Mouse (Mus musculus): Measurements from ENCODE around the gene Pls3.

The Pls3 gene

DNA sequence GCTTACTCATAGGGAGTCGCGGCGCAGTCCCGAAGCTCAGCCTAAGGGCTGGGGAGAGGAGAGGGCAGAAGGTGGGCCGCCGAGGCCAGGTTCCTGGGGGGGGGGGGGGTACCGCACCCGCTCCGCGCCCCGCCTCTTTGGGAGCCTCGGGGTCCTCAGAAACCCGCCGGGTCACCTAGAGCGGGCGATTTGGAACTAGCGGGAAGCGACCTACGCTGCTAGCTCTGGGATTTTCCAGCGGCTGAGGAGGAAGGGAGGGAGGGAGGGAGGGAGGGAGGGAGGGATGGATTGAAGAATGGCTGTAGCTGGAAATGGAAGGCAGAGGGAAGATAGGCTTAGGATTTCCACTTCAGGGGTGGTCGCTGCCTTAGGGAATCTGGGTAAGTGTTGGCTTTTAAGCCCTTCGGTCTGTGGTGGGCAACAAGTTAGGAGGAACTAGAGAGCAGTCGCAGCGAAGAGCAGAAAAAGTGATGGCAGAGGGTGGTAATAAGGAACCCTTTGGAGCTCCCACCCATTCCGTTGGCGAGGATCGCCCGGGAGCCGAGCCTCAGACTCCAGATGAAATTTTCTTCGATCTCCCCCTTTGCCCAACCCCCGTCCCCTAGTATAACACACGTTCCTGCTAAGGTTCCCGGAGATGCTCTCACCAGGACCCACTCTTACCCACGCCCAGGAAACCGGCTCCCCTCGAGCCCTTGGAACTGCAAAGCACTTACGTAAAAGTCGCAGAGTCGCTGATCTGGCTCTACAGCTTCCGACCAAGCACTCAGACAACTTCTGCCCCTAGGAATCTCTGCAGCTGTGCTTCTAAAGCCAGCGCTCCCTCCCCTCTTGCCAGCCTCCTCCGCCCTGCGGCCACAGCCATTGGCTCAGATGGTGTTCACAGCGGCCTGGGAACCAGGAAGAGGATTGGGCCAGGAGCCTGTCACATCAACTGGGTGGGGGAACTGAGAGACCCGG, at the start of gene Pls3:
Pls3 (minus strand) TSS at position 851 of the 960 bp plus-strand sequence.
- peak; percentile 71 for DNase-seq (ENCODE audit: low read depth, low spot score)

DNA sequence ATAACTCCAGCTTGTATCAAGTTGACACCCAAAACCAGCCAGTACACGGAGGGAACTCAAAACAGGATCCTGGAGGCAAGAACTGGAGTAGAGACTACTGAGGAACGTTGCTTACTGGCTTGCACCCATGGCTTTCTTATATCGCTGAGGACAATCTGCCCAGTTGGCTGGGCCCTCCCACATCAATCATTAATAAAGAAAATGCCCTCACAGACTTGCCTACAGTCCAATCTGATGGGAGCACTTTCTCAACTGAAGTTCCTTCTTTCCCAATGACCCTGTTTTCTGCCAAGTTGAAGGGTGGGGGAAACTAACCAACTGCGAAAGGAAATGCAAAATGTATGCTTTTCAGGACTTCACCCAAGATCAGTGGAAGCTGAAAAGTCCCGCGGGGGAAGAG, 20.7 kb upstream of the Pls3 start:
- no peak for DNase-seq (ENCODE audit: low read depth, low spot score)

- no peak for DNase-seq (ENCODE audit: low read depth, low spot score)
Measured at GRCm38 (mm10) chrX:75875566-75875965, 584 bp upstream of the Pls3 start.

DNA sequence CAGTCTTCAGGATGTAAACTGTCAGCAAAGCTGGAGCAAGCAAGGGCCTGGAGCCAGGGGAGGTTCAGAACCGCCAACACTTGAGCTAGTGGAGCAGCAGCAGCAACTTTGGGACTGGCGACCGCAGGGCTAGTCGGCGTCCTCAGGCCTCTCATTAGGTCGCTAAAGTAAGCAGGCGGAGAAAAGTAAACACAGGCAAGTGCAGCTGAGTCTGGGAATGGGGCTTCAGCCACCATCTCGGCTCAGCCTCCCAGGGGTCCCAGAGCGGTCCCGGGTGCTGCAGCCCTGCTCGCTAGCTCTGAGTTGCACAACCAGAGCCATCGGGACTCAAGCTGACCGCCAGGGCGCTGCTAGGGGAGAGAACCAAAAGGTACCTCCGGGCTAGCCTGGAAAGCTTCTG, 1.2 kb downstream of the Pls3 start:
- DNase-seq (ENCODE audit: low read depth, low spot score), result no peak

DNA sequence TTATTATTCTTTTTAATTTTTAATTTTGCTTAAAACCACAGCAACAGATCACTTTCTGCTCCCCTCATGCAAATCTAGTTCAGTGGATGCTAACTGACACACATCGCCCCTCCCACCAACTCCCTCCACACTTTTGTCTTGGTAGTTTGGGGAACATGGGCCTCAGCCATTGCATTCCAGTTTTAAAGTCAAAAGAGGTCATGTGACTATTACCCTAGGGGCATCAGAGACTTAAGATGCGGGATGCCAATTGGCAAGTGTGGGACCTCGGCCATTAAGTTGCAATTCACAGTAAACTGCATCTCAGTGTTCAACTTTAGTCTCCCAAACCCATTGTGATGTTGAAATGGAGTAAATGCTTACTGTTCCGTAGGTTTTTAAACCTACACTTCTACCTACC, 1.7 kb downstream of the Pls3 start:
- no peak for DNase-seq (ENCODE audit: low read depth, low spot score)

- no peak for DNase-seq (ENCODE audit: low read depth, low spot score)
Measured at GRCm38 (mm10) chrX:75871855-75872254, 3.1 kb downstream of the Pls3 start.

DNA sequence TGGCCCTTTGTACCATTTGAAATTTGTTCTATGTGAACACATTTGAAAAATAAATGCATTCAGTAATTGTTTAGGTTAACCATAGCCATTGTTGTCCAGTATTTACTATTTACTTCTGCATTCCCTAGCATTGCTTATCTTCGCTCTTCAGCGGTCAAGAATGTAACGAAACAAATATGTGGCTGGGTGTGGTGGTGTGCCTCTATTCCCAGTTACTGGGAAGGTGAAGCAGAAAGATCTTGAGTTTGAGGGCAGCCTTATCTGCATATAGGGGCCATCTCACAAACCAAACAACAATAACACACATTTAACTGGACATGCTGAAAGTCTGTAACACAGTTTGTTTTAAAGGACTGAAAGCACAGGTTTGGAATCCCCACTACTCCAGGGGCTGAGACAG, 13.3 kb downstream of the Pls3 start:
- DNase-seq (ENCODE audit: low read depth, low spot score), result no peak

- no peak for DNase-seq (ENCODE audit: low read depth, low spot score)
Measured at GRCm38 (mm10) chrX:75854294-75854693, 20.7 kb downstream of the Pls3 start.

- DNase-seq (ENCODE audit: low read depth, low spot score), result no peak
Measured at GRCm38 (mm10) chrX:75844290-75844689, 30.7 kb downstream of the Pls3 start.

DNA sequence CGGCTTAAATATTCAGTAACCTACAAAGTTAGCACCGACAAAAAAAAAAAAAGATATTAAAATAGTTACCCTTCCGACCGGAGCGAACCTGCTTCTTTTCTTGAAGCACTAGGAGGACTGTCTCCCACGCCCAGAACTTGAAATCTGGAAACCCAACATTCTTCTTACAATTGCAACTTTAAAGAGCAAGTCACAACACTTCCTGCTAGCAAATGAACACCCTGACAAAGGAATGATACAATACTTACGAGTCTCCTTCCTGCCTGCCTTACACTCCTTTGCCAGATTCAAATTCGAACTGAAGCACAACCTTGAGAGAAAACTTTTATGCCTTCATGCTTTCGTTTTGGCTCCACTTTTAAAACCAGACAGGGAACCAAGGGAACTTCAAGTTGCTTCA, 32.1 kb downstream of the Pls3 start:
- DNase-seq (ENCODE audit: low read depth, low spot score), result no peak

GRCm38 (mm10) chrX:75842120-75842519, 32.9 kb downstream of the Pls3 start:
- no peak for DNase-seq (ENCODE audit: low read depth, low spot score)

DNA sequence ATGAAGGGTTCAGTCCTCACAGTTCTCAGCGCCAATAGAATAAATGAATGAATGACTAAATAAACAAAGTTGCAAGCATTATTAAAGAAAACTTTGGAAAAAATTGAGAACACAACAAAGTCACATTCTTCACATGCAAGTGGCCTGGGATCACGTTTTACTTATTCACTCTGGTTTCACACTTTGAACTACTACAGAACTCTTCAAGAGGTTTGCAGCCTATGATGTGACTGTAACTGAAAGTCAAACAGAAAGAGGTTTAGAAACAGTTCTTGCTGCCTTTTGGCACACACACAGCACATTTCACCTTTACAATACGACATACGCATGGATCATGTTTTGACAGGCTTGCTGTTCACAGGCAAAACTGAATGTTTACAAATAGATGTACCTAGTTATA, 34.7 kb downstream of the Pls3 start:
- no peak for DNase-seq (ENCODE audit: low read depth, low spot score)

DNA sequence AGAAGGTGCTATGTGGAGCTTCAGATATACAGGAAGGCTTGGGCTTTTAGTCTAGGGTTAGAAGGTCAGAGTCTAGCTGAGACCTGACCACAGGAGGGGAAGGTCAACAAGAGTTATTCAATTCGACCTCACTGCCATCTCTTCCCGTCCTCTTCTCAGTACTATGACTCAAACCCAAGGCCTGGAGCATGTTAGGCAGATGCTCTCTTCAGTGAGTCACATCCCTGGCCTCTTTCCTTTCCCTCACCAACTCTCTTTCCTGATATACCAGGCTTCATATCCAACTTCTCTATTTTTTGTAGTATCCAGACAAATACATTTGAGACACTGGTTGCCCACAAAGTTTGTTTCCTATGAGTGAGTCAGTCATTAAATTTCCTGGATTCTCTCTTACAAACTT, 40.1 kb downstream of the Pls3 start:
- DNase-seq (ENCODE audit: low read depth, low spot score), result no peak

- DNase-seq (ENCODE audit: low read depth, low spot score), result no peak
Measured at GRCm38 (mm10) chrX:75834286-75834685, 40.7 kb downstream of the Pls3 start.

- no peak for DNase-seq (ENCODE audit: low read depth, low spot score)
Measured at GRCm38 (mm10) chrX:75833006-75833641, 41.9 kb downstream of the Pls3 start.

- no peak for DNase-seq (ENCODE audit: low read depth, low spot score)
Measured at GRCm38 (mm10) chrX:75829867-75830255, 45.1 kb downstream of the Pls3 start.

DNA sequence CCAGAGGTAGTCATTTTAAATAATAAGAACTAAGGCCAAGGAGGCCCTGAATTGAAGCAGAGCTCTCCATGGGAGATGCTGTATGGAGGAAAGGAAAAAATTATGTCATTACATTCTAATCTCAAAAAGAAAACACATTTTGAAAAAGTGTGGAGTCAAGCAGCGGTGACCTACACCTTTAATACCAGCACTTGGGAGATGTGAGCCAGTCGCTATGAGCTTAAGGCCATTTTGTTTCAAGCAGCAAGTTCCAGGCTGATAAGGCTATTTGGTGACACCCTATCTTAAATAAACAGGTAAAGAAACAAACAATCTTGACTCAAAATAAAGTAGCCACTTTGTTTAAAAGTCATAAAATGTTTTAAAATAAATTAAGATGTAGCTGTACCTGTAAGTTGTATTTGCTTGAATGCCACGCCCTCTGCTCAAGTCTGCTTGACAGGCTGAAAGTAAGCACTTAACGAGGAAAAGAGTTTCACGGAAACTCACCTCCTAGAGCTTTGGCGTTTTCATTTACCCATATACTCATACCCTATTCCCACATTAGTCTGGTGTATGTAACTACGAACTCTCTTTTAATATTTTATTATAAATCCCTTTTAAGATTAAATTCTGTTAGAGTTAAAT, 45.6 kb downstream of the Pls3 start:
- no peak for DNase-seq (ENCODE audit: low read depth, low spot score)

DNA sequence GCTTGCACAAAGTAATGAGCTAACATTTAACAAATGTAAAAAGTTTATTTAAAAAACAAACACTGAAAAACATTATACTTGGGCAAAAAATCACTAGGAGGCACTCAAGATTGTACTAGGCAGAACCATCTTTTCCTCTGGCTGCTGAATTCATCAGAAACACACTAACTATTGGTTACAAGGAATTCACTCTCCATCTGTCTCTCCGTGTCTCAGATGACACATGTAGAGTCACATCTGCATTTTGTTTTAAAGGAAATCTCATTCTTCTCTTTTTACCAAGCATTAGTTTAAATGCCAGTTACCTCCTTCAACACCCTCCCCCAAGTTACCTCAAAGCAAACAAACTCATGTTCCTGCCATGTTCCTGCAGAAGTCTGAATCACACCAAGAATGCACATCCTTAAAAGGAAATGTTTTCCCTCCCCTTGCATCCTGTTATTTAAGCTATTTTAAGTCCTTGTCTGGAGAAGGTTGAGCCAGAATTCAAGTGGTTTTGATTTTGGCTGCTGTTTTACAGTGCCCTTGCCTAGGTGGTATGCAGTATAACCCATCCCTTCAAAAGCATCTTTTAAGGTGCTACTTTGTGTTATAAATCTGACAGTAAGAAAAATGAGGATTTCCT, 56.2 kb downstream of the Pls3 start:
- no peak for DNase-seq (ENCODE audit: low read depth, low spot score)

DNA sequence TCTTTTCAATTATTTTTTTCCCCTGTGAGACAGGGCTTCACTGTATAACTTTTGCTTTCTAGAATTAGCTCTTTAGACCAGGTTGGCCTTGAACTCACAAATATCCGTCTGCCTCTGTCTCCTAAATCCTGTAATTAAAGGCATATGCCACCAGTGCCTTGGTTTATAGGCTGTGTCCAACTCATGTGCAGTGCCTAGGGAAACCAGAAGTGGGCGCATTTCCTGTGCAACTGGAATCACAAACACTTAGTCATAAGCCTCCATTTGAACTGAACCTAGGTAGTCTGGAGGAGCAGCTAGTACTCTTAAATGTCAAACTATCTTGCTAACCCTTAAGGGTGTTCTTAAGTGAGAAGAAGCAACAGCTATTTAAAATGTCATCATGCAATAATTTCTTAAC, 60.0 kb downstream of the Pls3 start:
- no peak for DNase-seq (ENCODE audit: low read depth, low spot score)

DNA sequence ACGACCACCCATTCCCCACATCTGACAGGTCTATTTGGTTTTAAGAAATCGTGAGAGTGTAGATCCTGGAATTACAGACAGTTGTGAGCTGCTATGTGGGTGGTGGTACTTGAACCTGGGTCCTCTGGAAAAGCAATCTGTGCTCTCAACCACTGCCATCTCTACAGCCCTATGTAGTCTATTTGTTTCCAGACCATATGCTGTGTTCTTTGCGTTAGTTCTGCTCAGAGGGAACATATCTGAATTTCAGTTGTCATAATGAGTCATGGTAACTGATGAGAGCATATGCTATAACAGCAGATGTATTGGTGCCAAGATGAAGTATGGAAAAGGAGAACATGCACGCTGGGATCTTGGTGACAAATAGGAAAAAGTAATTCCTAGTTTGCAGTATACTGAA, 60.9 kb downstream of the Pls3 start:
- no peak for DNase-seq (ENCODE audit: low read depth, low spot score)

GRCm38 (mm10) chrX:75796583-75796982, 78.4 kb downstream of the Pls3 start:
- DNase-seq (ENCODE audit: low read depth, low spot score), result peak; percentile 8

- no peak for DNase-seq (ENCODE audit: low read depth, low spot score)
Measured at GRCm38 (mm10) chrX:75779796-75780195, 95.2 kb downstream of the Pls3 start.

Measured in brain, embryonic 18.5 days (tissue).